Mouse (Mus musculus) CD4-positive naive resting alpha-beta T cell, adult 76 days (primary cell): ENCODE data around the gene H2al3. TPM values are rescaled to one million over a fixed set of nuclear protein-coding genes. Genes with fewer than 3 reads are reported as not detected.

Source experiments
- total RNA-seq: library from RNA; stranded (reverse); gene quantifications from one replicate; pipeline ENCODE4 v1.2.4, GENCODE M21; 2023

The H2al3 gene
- not detected for total RNA-seq

DNA sequence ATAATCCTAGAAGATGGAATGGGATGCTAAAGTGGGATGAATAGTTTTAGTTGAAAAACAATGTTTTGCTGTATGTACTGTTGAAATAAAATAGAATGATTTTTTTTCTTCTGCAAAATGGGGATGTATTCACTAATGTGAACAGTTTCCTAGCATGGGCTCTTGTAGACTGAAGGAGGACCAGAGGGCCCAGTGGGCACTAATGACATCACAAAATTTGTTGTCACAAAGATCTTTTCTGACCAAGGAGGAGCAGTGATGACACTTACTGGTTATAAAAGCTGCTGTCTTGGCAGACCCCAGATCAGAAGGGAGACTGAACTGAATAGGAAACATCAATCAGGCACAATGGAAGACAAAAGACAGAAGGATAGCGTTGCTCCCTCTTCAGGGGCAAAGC is at the start of gene H2al3:
H2al3 (plus strand) TSS at position 301 of the 400 bp plus-strand sequence.

DNA sequence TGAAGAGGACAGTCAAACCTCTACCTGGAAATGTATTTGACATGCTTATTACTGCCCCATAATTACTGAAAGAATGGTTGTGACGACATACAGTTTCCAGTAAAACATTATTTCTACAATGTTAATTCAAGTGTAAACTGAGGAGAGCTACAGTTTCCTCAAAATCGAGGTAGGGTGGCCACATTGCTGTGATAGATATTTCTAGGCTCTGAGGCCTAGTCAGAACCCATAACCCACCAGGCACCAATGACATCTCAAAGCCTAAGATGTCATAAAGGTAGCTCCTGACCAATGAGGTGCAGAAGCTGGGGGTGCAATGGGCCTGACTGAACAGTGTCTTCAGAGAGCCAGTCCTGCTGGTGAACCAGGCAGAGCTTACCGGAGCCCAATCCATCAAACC is 2.9 kb upstream of the H2al3 start, which contains the start of gene Hypm:
Hypm (plus strand) TSS at position 301 of the 400 bp plus-strand sequence.

GRCm38 (mm10) chrX:9885322-9885721 is 35.8 kb downstream of the H2al3 start, which contains the start of gene Sytl5:
Gene Sytl5, plus strand, starts transcription at chrX:9885622.

Other genes starting within 250 kb of the H2al3 start
- gene Dynlt3, start 186.7 kb upstream of the H2al3 start, total RNA-seq = 10.2 TPM
- not detected for gene Hypm, start 2.8 kb upstream of the H2al3 start, total RNA-seq
- not detected for gene Sytl5, start 35.9 kb downstream of the H2al3 start, total RNA-seq